Mouse (Mus musculus): ENCODE results near the gene Zzz3. TPM values are rescaled to one million over a fixed set of nuclear protein-coding genes. Genes with fewer than 3 reads are reported as not detected.

Zzz3 gene
- polyA plus RNA-seq, 1 experiment from 2014 or later: 55.4 TPM

- ATAC-seq (ENCODE audit: low FRiP score, low read depth): no peak
- Histone ChIP-seq H3K27me3 (no peaks in the 10 kb centered on the region), H3K4me1 (peaks cover 11% of the 10 kb centered on the region; the same call in 1 of the 2 replicates), H3K36me3 (peaks cover 21% of the 10 kb centered on the region), H3K9ac (replicated peaks) (no peak overlapping the region), H3K4me2 (replicated peaks) (no peak overlapping the region), H3K27ac (replicated peaks) (no peak overlapping the region), H3K9me3 (no peaks in the 10 kb centered on the region), H3K4me3 (no peak overlapping the region)
- 77% methylated on average over 9 of the region's 9 CpGs for WGBS
Measured at GRCm38 (mm10) chr3:152356751-152357150, 38.5 kb upstream of the Zzz3 start.

GRCm38 (mm10) chr3:152359151-152359550 lies 36.1 kb upstream of the Zzz3 start:
- Histone ChIP-seq H3K9ac (replicated peaks) (no peak overlapping the region), H3K27me3 (no peaks in the 10 kb centered on the region), H3K4me2 (replicated peaks) (no peak overlapping the region), H3K27ac (replicated peaks) (no peak overlapping the region), H3K9me3 (no peaks in the 10 kb centered on the region), H3K4me3 (no peak overlapping the region), H3K4me1 (no peaks in the 10 kb centered on the region), H3K36me3 (peaks cover 43% of the 10 kb centered on the region)
- no peak for ATAC-seq (ENCODE audit: low FRiP score, low read depth)
- WGBS: 81% methylated on average over 7 of the region's 7 CpGs

- H3K27ac ChIP-seq (replicated peaks): no peak overlapping the region
Measured at GRCm38 (mm10) chr3:152364181-152364580, 31.1 kb upstream of the Zzz3 start.

GRCm38 (mm10) chr3:152376063-152376462 lies 19.2 kb upstream of the Zzz3 start:
- Histone ChIP-seq H3K4me1 (no peaks in the 10 kb centered on the region), H3K36me3 (peaks cover 60% of the 10 kb centered on the region), H3K4me3 (no peak overlapping the region), H3K27ac (replicated peaks) (no peak overlapping the region), H3K27me3 (no peaks in the 10 kb centered on the region), H3K4me2 (replicated peaks) (no peak overlapping the region), H3K9ac (replicated peaks) (no peak overlapping the region), H3K9me3 (no peaks in the 10 kb centered on the region)
- no peak for ATAC-seq (ENCODE audit: low FRiP score, low read depth)
- WGBS: 92% methylated on average over 4 of the region's 4 CpGs

More at GRCm38 (mm10) chr3:152364181-152364580, 31.1 kb upstream of the Zzz3 start:
- WGBS: 95% methylated on average over 2 of the region's 2 CpGs
- ATAC-seq (ENCODE audit: low FRiP score, low read depth): no peak
- Histone ChIP-seq H3K27me3 (no peaks in the 10 kb centered on the region), H3K9ac (replicated peaks) (no peak overlapping the region), H3K36me3 (peaks cover 83% of the 10 kb centered on the region), H3K4me3 (no peak overlapping the region), H3K9me3 (no peaks in the 10 kb centered on the region), H3K4me2 (replicated peaks) (no peak overlapping the region), H3K4me1 (no peaks in the 10 kb centered on the region)

- no peak for ATAC-seq (ENCODE audit: low FRiP score, low read depth)
- H3K9ac ChIP-seq (replicated peaks): no peak overlapping the region
- no peaks in the 10 kb centered on the region for H3K27me3 ChIP-seq
- H3K4me2 ChIP-seq (replicated peaks): no peak overlapping the region
- no peak overlapping the region for H3K4me3 ChIP-seq
- H3K4me1 ChIP-seq: no peaks in the 10 kb centered on the region
- peaks cover 68% of the 10 kb centered on the region for H3K36me3 ChIP-seq
- H3K9me3 ChIP-seq: no peaks in the 10 kb centered on the region
- 76% methylated on average over 11 of the region's 11 CpGs for WGBS
- no peak overlapping the region for H3K27ac ChIP-seq (replicated peaks)
Measured at GRCm38 (mm10) chr3:152384106-152384505, 11.2 kb upstream of the Zzz3 start.

- H3K9me3 ChIP-seq: no peaks in the 10 kb centered on the region
- H3K4me2 ChIP-seq (replicated peaks): peak overlapping the region; percentile 70
- no peaks in the 10 kb centered on the region for H3K27me3 ChIP-seq
- peak overlapping the region; percentile 91 for H3K4me3 ChIP-seq
- peak; percentile 90 for ATAC-seq (ENCODE audit: low FRiP score, low read depth)
- peak overlapping the region; percentile 99 for H3K27ac ChIP-seq (replicated peaks)
- H3K4me1 ChIP-seq: peaks cover 19% of the 10 kb centered on the region
- H3K9ac ChIP-seq (replicated peaks): peak overlapping the region; percentile 91
- 0% methylated on average over 65 of the region's 102 CpGs for WGBS
- peaks cover 2% of the 10 kb centered on the region for H3K36me3 ChIP-seq
Measured at GRCm38 (mm10) chr3:152396278-152396987, 1.2 kb downstream of the Zzz3 start.

- Histone ChIP-seq H3K9me3 (no peaks in the 10 kb centered on the region), H3K4me2 (replicated peaks) (peak overlapping the region; percentile 70), H3K4me3 (peak overlapping the region; percentile 91), H3K36me3 (no peaks in the 10 kb centered on the region; the same call in 1 of the 2 replicates), H3K4me1 (peaks cover 21% of the 10 kb centered on the region), H3K9ac (replicated peaks) (peak overlapping the region; percentile 91), H3K27ac (replicated peaks) (peak overlapping the region; percentile 99), H3K27me3 (no peaks in the 10 kb centered on the region)
- no peak for ATAC-seq (ENCODE audit: low FRiP score, low read depth)
- WGBS: 1% methylated on average over 10 of the region's 10 CpGs
Measured at GRCm38 (mm10) chr3:152396988-152397314, 1.7 kb downstream of the Zzz3 start.

GRCm38 (mm10) chr3:152397335-152397940 lies 2.2 kb downstream of the Zzz3 start:
- no peak for ATAC-seq (ENCODE audit: low FRiP score, low read depth)
- H3K9me3 ChIP-seq: no peaks in the 10 kb centered on the region
- no peaks in the 10 kb centered on the region; the same call in 1 of the 2 replicates for H3K36me3 ChIP-seq
- WGBS: 65% methylated on average over 9 of the region's 9 CpGs
- peaks cover 22% of the 10 kb centered on the region for H3K4me1 ChIP-seq
- peak overlapping the region; percentile 91 for H3K9ac ChIP-seq (replicated peaks)
- H3K4me2 ChIP-seq (replicated peaks): peak overlapping the region; percentile 70
- H3K27ac ChIP-seq (replicated peaks): no peak overlapping the region
- no peaks in the 10 kb centered on the region for H3K27me3 ChIP-seq
- H3K4me3 ChIP-seq: peak overlapping the region; percentile 91

GRCm38 (mm10) chr3:152400441-152400840 lies 5.2 kb downstream of the Zzz3 start:
- Histone ChIP-seq H3K9me3 (no peaks in the 10 kb centered on the region), H3K36me3 (no peaks in the 10 kb centered on the region), H3K27ac (replicated peaks) (no peak overlapping the region), H3K9ac (replicated peaks) (no peak overlapping the region), H3K4me3 (no peak overlapping the region), H3K4me1 (peaks cover 11% of the 10 kb centered on the region), H3K4me2 (replicated peaks) (no peak overlapping the region), H3K27me3 (no peaks in the 10 kb centered on the region)
- ATAC-seq (ENCODE audit: low FRiP score, low read depth): no peak
- 89% methylated on average over 5 of the region's 5 CpGs for WGBS

- no peaks in the 10 kb centered on the region for H3K27me3 ChIP-seq
- no peaks in the 10 kb centered on the region for H3K9me3 ChIP-seq
- H3K4me1 ChIP-seq: peaks cover 11% of the 10 kb centered on the region
- 83% methylated on average over 3 of the region's 3 CpGs for WGBS
- no peak for ATAC-seq (ENCODE audit: low FRiP score, low read depth)
- no peak overlapping the region for H3K4me3 ChIP-seq
- H3K4me2 ChIP-seq (replicated peaks): no peak overlapping the region
- no peak overlapping the region for H3K9ac ChIP-seq (replicated peaks)
- no peak overlapping the region for H3K27ac ChIP-seq (replicated peaks)
- no peaks in the 10 kb centered on the region for H3K36me3 ChIP-seq
Measured at GRCm38 (mm10) chr3:152400875-152401274, 5.6 kb downstream of the Zzz3 start.

- no peaks in the 10 kb centered on the region for H3K27me3 ChIP-seq
- ATAC-seq (ENCODE audit: low FRiP score, low read depth): no peak
Measured at GRCm38 (mm10) chr3:152401964-152402670, 6.8 kb downstream of the Zzz3 start.

GRCm38 (mm10) chr3:152402671-152403066 lies 7.4 kb downstream of the Zzz3 start:
- no peak overlapping the region for H3K27ac ChIP-seq (replicated peaks)
- peaks cover 4% of the 10 kb centered on the region for H3K4me1 ChIP-seq
- no peak for ATAC-seq (ENCODE audit: low FRiP score, low read depth)
- no peaks in the 10 kb centered on the region for H3K27me3 ChIP-seq
- no peaks in the 10 kb centered on the region for H3K9me3 ChIP-seq
- H3K4me2 ChIP-seq (replicated peaks): no peak overlapping the region
- H3K4me3 ChIP-seq: no peak overlapping the region
- WGBS: 93% methylated on average over 3 of the region's 3 CpGs
- H3K36me3 ChIP-seq: no peaks in the 10 kb centered on the region
- H3K9ac ChIP-seq (replicated peaks): no peak overlapping the region

More at GRCm38 (mm10) chr3:152401964-152402670, 6.8 kb downstream of the Zzz3 start:
- Histone ChIP-seq H3K9ac (replicated peaks) (no peak overlapping the region), H3K36me3 (no peaks in the 10 kb centered on the region), H3K9me3 (no peaks in the 10 kb centered on the region), H3K27ac (replicated peaks) (no peak overlapping the region), H3K4me3 (no peak overlapping the region), H3K4me2 (replicated peaks) (no peak overlapping the region), H3K4me1 (peaks cover 10% of the 10 kb centered on the region)
- 88% methylated on average over 7 of the region's 7 CpGs for WGBS
